Mouse (Mus musculus) neural tube, embryonic 12.5 days (tissue): ENCODE measurements around the gene Cryzl2. TPM values are rescaled to one million over a fixed set of nuclear protein-coding genes. Genes with fewer than 3 reads are reported as not detected.

Experiments
- ATAC-seq: fragments of 200-750 bp; cut with Nextera tagmentation; 2 replicates; pipeline ENCODE4 v1.8.0; 2017; ENCODE audit warnings: low read depth, mild to moderate bottlenecking, moderate TSS enrichment, moderate library complexity; ENCODE audit not compliant: low FRiP score
- H3K27ac ChIP-seq: fragments of 300-500 bp; sonication (generic); 2 replicates; pipeline ENCODE4 v1.5.1; 2016
- H3K27me3 ChIP-seq: fragments of 300-500 bp; sonication (generic); replicated peaks from 2 replicates; pipeline ENCODE4 v1.6.1; 2016; ENCODE audit warnings: mild to moderate bottlenecking
- H3K36me3 ChIP-seq: fragments of 300-500 bp; sonication (generic); 2 replicates; pipeline ENCODE4 v1.6.1; 2016; ENCODE audit warnings: mild to moderate bottlenecking
- H3K4me1 ChIP-seq: fragments of 300-500 bp; sonication (generic); 2 replicates; pipeline ENCODE4 v1.6.1; 2016
- H3K4me2 ChIP-seq: fragments of 300-500 bp; sonication (generic); replicated peaks from 2 replicates; pipeline ENCODE4 v1.6.1; 2016; ENCODE audit warnings: mild to moderate bottlenecking
- H3K4me3 ChIP-seq: fragments of 300-500 bp; sonication (generic); 2 replicates; pipeline ENCODE4 v1.5.1; 2016
- H3K9ac ChIP-seq: fragments of 300-500 bp; sonication (generic); 2 replicates; pipeline ENCODE4 v1.6.1; 2016; ENCODE audit warnings: mild to moderate bottlenecking
- H3K9me3 ChIP-seq: fragments of 300-500 bp; sonication (generic); 2 replicates; pipeline ENCODE4 v1.6.1; 2016; ENCODE audit warnings: mild to moderate bottlenecking
- WGBS: fragments of 180-500 bp; shearing (Covaris S2); methylation state at CpG from one replicate; pipeline ENCODE4 v1.1.7; 2016; 5-methylcytosine and 5-hydroxymethylcytosine counted together
- polyA plus RNA-seq: library from polyadenylated mRNA; unstranded; fragments of >200 nt; fragmentation: Nextera tagmentation; extraction: Ambion mirVana; gene quantifications from 2 replicates; pipeline ENCODE4 v1.2.1, GENCODE M21; 2016

Cryzl2 gene
- polyA plus RNA-seq, 1 experiment from 2014 or later: 9.0 TPM

GRCm38 (mm10) chr1:157519396-157519795, 61.0 kb downstream of the Cryzl2 start:
- Histone ChIP-seq H3K4me3 (no peak overlapping the region), H3K9ac (no peak overlapping the region), H3K4me2 (no peak overlapping the region), H3K36me3 (no peaks in the 10 kb centered on the region), H3K27me3 (no peaks in the 10 kb centered on the region), H3K4me1 (no peaks in the 10 kb centered on the region), H3K9me3 (no peaks in the 10 kb centered on the region), H3K27ac (no peak overlapping the region)
- WGBS: 74% methylated on average over 2 of the region's 2 CpGs
- no peak for ATAC-seq

- no peak overlapping the region for H3K4me2 ChIP-seq
- no peaks in the 10 kb centered on the region for H3K4me1 ChIP-seq
- no peak for ATAC-seq
- H3K9me3 ChIP-seq: no peaks in the 10 kb centered on the region
- H3K4me3 ChIP-seq: no peak overlapping the region
- 91% methylated on average over 5 of the region's 5 CpGs for WGBS
- no peak overlapping the region for H3K9ac ChIP-seq
- H3K27me3 ChIP-seq: no peaks in the 10 kb centered on the region
- no peaks in the 10 kb centered on the region for H3K36me3 ChIP-seq
- H3K27ac ChIP-seq: no peak overlapping the region
Observed at GRCm38 (mm10) chr1:157522322-157522721, 63.9 kb downstream of the Cryzl2 start.

- H3K36me3 ChIP-seq: no peaks in the 10 kb centered on the region
- 92% methylated on average over 7 of the region's 7 CpGs for WGBS
- H3K9ac ChIP-seq: no peak overlapping the region
- no peaks in the 10 kb centered on the region for H3K4me1 ChIP-seq
- H3K27ac ChIP-seq: no peak overlapping the region
- H3K4me2 ChIP-seq: no peak overlapping the region
- H3K27me3 ChIP-seq: no peaks in the 10 kb centered on the region
- H3K9me3 ChIP-seq: no peaks in the 10 kb centered on the region
- H3K4me3 ChIP-seq: no peak overlapping the region
- ATAC-seq: no peak
Observed at GRCm38 (mm10) chr1:157524775-157525174, 66.4 kb downstream of the Cryzl2 start.

GRCm38 (mm10) chr1:157525692-157526354, 67.4 kb downstream of the Cryzl2 start:
- H3K9me3 ChIP-seq: no peaks in the 10 kb centered on the region
- no peaks in the 10 kb centered on the region for H3K4me1 ChIP-seq
- no peak overlapping the region for H3K27ac ChIP-seq
- no peaks in the 10 kb centered on the region for H3K27me3 ChIP-seq
- no peak overlapping the region for H3K4me2 ChIP-seq
- 91% methylated on average over 16 of the region's 16 CpGs for WGBS
- H3K36me3 ChIP-seq: no peaks in the 10 kb centered on the region
- ATAC-seq: no peak
- no peak overlapping the region for H3K9ac ChIP-seq
- H3K4me3 ChIP-seq: no peak overlapping the region

- Histone ChIP-seq H3K27ac (no peak overlapping the region), H3K4me3 (no peak overlapping the region), H3K36me3 (no peaks in the 10 kb centered on the region), H3K9me3 (no peaks in the 10 kb centered on the region), H3K9ac (no peak overlapping the region), H3K4me2 (no peak overlapping the region), H3K4me1 (no peaks in the 10 kb centered on the region), H3K27me3 (no peaks in the 10 kb centered on the region)
- WGBS: 75% methylated on average over 5 of the region's 5 CpGs
- ATAC-seq: no peak
Observed at GRCm38 (mm10) chr1:157526625-157527024, 68.2 kb downstream of the Cryzl2 start.

GRCm38 (mm10) chr1:157532826-157533460, 74.6 kb downstream of the Cryzl2 start:
- no peak for ATAC-seq
- Histone ChIP-seq H3K9me3 (no peaks in the 10 kb centered on the region), H3K4me3 (no peak overlapping the region), H3K9ac (no peak overlapping the region), H3K4me2 (no peak overlapping the region), H3K4me1 (no peaks in the 10 kb centered on the region), H3K27ac (no peak overlapping the region), H3K36me3 (no peaks in the 10 kb centered on the region), H3K27me3 (no peaks in the 10 kb centered on the region)
- WGBS: 47% methylated on average over 8 of the region's 8 CpGs

GRCm38 (mm10) chr1:157535571-157535970, 77.2 kb downstream of the Cryzl2 start:
- Histone ChIP-seq H3K4me1 (no peaks in the 10 kb centered on the region), H3K9me3 (no peaks in the 10 kb centered on the region), H3K36me3 (no peaks in the 10 kb centered on the region), H3K4me2 (no peak overlapping the region), H3K9ac (no peak overlapping the region), H3K4me3 (no peak overlapping the region), H3K27ac (no peak overlapping the region), H3K27me3 (no peaks in the 10 kb centered on the region)
- WGBS: 72% methylated on average over 1 of the region's 1 CpGs
- ATAC-seq: no peak

- no peaks in the 10 kb centered on the region for H3K4me1 ChIP-seq
- no peak overlapping the region for H3K4me3 ChIP-seq
- no peaks in the 10 kb centered on the region for H3K36me3 ChIP-seq
- ATAC-seq: 0 out of 2 replicates have a peak, but pooled peaks have one; percentile 37
- no peaks in the 10 kb centered on the region for H3K27me3 ChIP-seq
- H3K27ac ChIP-seq: no peak overlapping the region
- 9% methylated on average over 6 of the region's 6 CpGs for WGBS
- H3K9ac ChIP-seq: no peak overlapping the region
- no peak overlapping the region for H3K4me2 ChIP-seq
- H3K9me3 ChIP-seq: no peaks in the 10 kb centered on the region
Observed at GRCm38 (mm10) chr1:157536471-157536870, 78.1 kb downstream of the Cryzl2 start.

GRCm38 (mm10) chr1:157537636-157538035, 79.3 kb downstream of the Cryzl2 start:
- WGBS: 84% methylated on average over 5 of the region's 5 CpGs

More at GRCm38 (mm10) chr1:157537636-157538035, 79.3 kb downstream of the Cryzl2 start:
- Histone ChIP-seq H3K9me3 (no peaks in the 10 kb centered on the region), H3K27ac (no peak overlapping the region), H3K4me2 (no peak overlapping the region), H3K27me3 (no peaks in the 10 kb centered on the region), H3K36me3 (no peaks in the 10 kb centered on the region), H3K9ac (no peak overlapping the region), H3K4me3 (no peak overlapping the region), H3K4me1 (no peaks in the 10 kb centered on the region)
- no peak for ATAC-seq

Other genes starting within 250 kb of the Cryzl2 start
- gene Rasal2, start 46.0 kb upstream of the Cryzl2 start, polyA plus RNA-seq: 31.8 and 32.3 TPM in 2 replicates
- 1.3 and 1.4 TPM in 2 replicates for gene Sec16b, start 48.2 kb downstream of the Cryzl2 start, polyA plus RNA-seq